Mouse (Mus musculus): Measurements from ENCODE around the gene Cit. TPM values are rescaled to one million over a fixed set of nuclear protein-coding genes. Genes with fewer than 3 reads are reported as not detected.

Cit gene
- polyA plus RNA-seq, 1 experiment from 2014 or later, result 5.4 TPM

DNA sequence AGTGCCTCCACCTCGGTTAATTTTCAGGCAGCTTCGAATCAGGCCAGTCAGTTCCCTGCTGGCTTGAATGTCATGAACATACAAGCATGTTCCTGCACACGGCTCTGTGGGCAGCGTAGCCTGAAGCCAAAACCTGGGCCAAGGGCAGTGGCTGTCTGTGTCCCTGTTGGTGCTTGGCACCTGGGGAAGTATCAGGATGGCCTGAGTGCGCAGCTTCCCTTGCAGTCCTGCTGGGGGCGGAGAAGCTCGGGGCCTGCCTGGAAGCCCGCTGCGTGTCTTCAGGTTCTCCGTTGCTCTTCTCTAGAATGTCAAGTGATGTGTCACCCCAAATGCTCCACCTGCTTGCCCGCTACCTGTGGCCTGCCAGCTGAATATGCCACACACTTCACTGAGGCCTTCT lies 140.0 kb downstream of the Cit start:
- Histone ChIP-seq H3K4me2 (replicated peaks; ENCODE audit: low read depth) (no peak overlapping the region), H3K27me3 (ENCODE audit: control insufficient read depth, insufficient read depth, low read length) (no peaks in the 10 kb centered on the region), H3K4me3 (ENCODE audit: low read depth, low read length) (no peak overlapping the region), H3K9me3 (ENCODE audit: control insufficient read depth, low read length) (no peaks in the 10 kb centered on the region), H3K9ac (ENCODE audit: low read length) (no peak overlapping the region), H3K36me3 (ENCODE audit: control insufficient read depth, insufficient read depth, low read length) (peaks cover 8% of the 10 kb centered on the region; the same call in 1 of the 2 replicates), H3K4me1 (replicated peaks; ENCODE audit: control insufficient read depth, insufficient read depth) (no peaks in the 10 kb centered on the region), H3K27ac (replicated peaks) (no peak overlapping the region)
- no peak for TF ChIP-seq CTCF (IDR thresholded peaks at IDR 0.05; ENCODE audit: low read depth)
- TF ChIP-seq EP300 (optimal IDR thresholded peaks at IDR 0.05), result no peak
- 90% methylated on average over 11 of the region's 11 CpGs for WGBS
- DNase-seq (ENCODE audit: low spot score) (no peak), ATAC-seq (ENCODE audit: low FRiP score, low TSS enrichment) (no peak)

DNA sequence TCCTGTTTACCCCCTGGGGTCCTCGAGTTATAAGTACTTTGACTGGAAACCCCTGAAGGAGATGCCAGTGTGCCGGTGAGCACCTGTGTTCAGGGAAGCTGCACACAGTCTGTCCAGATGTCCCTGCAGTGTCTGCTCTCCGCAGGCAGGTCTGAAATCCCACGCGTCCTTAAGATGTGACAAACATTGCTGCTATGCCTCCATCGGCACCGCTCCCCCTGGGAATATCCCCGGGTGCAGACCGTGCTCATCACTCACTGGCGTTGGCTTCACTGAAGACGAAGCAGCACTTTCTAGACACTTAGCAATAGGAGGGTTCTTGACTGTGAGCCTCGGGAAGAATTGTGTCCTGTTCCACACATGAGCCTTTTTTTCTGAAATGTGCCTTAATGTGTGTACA lies 142.2 kb downstream of the Cit start:
- H3K27me3 ChIP-seq (ENCODE audit: control insufficient read depth, insufficient read depth, low read length), result no peaks in the 10 kb centered on the region
- no peaks in the 10 kb centered on the region for H3K4me1 ChIP-seq (replicated peaks; ENCODE audit: control insufficient read depth, insufficient read depth)
- WGBS, result 88% methylated on average over 12 of the region's 12 CpGs
- no peak overlapping the region for H3K4me3 ChIP-seq (ENCODE audit: low read depth, low read length)
- DNase-seq (ENCODE audit: low spot score), result no peak
- no peak overlapping the region for H3K9ac ChIP-seq (ENCODE audit: low read length)
- H3K36me3 ChIP-seq (ENCODE audit: control insufficient read depth, insufficient read depth, low read length), result peaks cover 11% of the 10 kb centered on the region; the same call in 1 of the 2 replicates
- H3K4me2 ChIP-seq (replicated peaks; ENCODE audit: low read depth), result no peak overlapping the region
- no peak for ATAC-seq (ENCODE audit: low FRiP score, low TSS enrichment)
- no peak overlapping the region for H3K27ac ChIP-seq (replicated peaks)
- TF ChIP-seq EP300 (optimal IDR thresholded peaks at IDR 0.05), result no peak
- no peaks in the 10 kb centered on the region for H3K9me3 ChIP-seq (ENCODE audit: control insufficient read depth, low read length)

DNA sequence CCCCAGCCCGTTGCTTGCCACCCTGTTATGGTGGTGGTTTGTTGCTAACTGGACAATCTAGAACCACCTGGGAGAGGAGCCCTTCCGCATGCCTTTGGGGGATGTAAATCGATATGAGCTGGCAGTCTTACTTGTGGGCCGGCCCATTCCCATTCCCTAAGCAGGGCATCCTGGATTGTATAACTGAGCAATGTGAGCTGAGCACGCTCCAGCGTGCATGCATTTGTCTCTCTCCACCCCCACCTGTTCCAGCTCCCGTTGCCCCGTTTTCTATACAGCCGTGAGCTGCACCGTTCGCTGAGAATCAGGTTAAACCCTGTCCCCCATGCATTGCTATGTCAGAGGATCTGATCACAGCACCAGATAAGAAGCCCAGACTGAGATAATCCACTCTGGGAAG lies 146.6 kb downstream of the Cit start:
- H3K4me3 ChIP-seq (ENCODE audit: low read depth, low read length), result no peak overlapping the region
- peaks cover 11% of the 10 kb centered on the region; the same call in 1 of the 2 replicates for H3K36me3 ChIP-seq (ENCODE audit: control insufficient read depth, insufficient read depth, low read length)

DNA sequence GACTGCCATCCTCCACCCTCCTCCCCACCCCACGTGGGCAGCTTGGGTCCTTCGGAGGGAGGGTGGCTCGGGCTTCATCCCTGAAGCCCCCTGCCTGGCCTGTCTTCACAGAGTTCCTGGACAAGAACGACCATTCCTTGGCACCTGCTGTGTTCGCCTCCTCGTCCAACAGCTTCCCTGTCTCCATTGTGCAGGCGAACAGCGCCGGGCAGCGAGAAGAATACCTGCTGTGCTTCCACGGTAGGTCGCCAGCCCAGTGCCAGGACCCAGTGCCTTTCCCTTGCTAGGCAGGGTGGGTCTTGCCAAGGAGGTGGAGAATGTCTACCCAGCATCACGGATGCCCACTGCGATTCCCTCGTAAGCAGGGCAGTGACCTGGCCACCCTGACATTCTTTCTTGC lies 149.0 kb downstream of the Cit start:
- no peaks in the 10 kb centered on the region for H3K9me3 ChIP-seq (ENCODE audit: control insufficient read depth, low read length)
- H3K4me1 ChIP-seq (replicated peaks; ENCODE audit: control insufficient read depth, insufficient read depth), result no peaks in the 10 kb centered on the region
- TF ChIP-seq CTCF (IDR thresholded peaks at IDR 0.05; ENCODE audit: low read depth) (no peak), EP300 (optimal IDR thresholded peaks at IDR 0.05) (no peak)
- H3K27ac ChIP-seq (replicated peaks), result no peak overlapping the region
- no peak overlapping the region for H3K4me2 ChIP-seq (replicated peaks; ENCODE audit: low read depth)
- no peak overlapping the region for H3K4me3 ChIP-seq (ENCODE audit: low read depth, low read length)
- peaks cover 7% of the 10 kb centered on the region; the same call in 1 of the 2 replicates for H3K36me3 ChIP-seq (ENCODE audit: control insufficient read depth, insufficient read depth, low read length)
- ATAC-seq (ENCODE audit: low FRiP score, low TSS enrichment) (no peak), DNase-seq (ENCODE audit: low spot score) (no peak)
- WGBS, result 94% methylated on average over 15 of the region's 15 CpGs
- H3K9ac ChIP-seq (ENCODE audit: low read length), result no peak overlapping the region
- no peaks in the 10 kb centered on the region for H3K27me3 ChIP-seq (ENCODE audit: control insufficient read depth, insufficient read depth, low read length)

More for the DNA sequence above, 146.6 kb downstream of the Cit start:
- Histone ChIP-seq H3K4me1 (replicated peaks; ENCODE audit: control insufficient read depth, insufficient read depth) (no peaks in the 10 kb centered on the region), H3K4me2 (replicated peaks; ENCODE audit: low read depth) (no peak overlapping the region), H3K27ac (replicated peaks) (no peak overlapping the region), H3K9ac (ENCODE audit: low read length) (no peak overlapping the region), H3K27me3 (ENCODE audit: control insufficient read depth, insufficient read depth, low read length) (no peaks in the 10 kb centered on the region), H3K9me3 (ENCODE audit: control insufficient read depth, low read length) (no peaks in the 10 kb centered on the region)
- 92% methylated on average over 11 of the region's 11 CpGs for WGBS
- TF ChIP-seq CTCF (IDR thresholded peaks at IDR 0.05; ENCODE audit: low read depth) (no peak), EP300 (optimal IDR thresholded peaks at IDR 0.05) (no peak)
- DNase-seq (ENCODE audit: low spot score) (no peak), ATAC-seq (ENCODE audit: low FRiP score, low TSS enrichment) (no peak)

DNA sequence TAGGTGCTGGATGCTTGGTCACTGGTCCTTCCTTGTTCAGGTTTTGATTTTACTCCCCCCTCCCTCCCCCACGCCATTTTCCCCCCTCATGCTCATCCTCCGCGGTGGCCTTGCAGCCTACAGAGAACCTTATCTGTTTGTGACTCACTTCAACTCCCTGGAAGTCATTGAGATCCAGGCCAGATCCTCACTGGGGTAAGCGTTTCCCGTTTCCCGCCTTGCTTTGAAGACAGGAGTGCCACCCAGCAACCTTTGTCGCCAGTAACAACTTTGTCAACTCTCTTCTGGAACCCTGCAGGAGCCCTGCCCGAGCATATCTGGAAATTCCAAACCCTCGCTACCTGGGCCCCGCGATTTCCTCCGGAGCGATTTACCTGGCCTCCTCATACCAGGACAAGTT lies 152.3 kb downstream of the Cit start:
- Histone ChIP-seq H3K9me3 (ENCODE audit: control insufficient read depth, low read length) (no peaks in the 10 kb centered on the region), H3K4me2 (replicated peaks; ENCODE audit: low read depth) (no peak overlapping the region), H3K27me3 (ENCODE audit: control insufficient read depth, insufficient read depth, low read length) (no peaks in the 10 kb centered on the region), H3K4me3 (ENCODE audit: low read depth, low read length) (no peak overlapping the region), H3K4me1 (replicated peaks; ENCODE audit: control insufficient read depth, insufficient read depth) (no peaks in the 10 kb centered on the region), H3K27ac (replicated peaks) (no peak overlapping the region), H3K9ac (ENCODE audit: low read length) (no peak overlapping the region), H3K36me3 (ENCODE audit: control insufficient read depth, insufficient read depth, low read length) (no peaks in the 10 kb centered on the region)
- TF ChIP-seq CTCF (IDR thresholded peaks at IDR 0.05; ENCODE audit: low read depth), result no peak
- TF ChIP-seq EP300 (optimal IDR thresholded peaks at IDR 0.05), result no peak
- ATAC-seq (ENCODE audit: low FRiP score, low TSS enrichment) (peak; percentile 63), DNase-seq (ENCODE audit: low spot score) (no peak)
- 69% methylated on average over 13 of the region's 13 CpGs for WGBS

DNA sequence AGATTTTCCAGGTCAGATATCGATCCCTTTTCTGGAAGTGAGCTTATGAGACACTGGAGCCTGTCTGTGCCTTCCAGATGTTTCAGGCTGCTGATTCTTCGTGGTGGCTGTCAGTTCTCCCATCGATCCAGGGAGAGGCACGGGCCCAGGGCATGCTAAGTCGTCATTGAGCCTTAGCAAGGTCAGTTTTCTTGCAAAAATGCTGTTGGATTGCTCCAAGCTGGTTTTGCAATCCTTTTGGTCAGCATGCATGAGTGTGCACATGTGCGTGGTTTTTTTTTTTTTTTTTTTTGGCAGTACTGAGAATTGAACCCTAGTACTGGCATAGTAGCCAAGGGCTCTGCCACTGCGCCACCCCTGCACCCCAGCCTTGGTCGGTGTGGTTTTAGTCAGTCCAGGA lies 158.1 kb downstream of the Cit start:
- Histone ChIP-seq H3K9me3 (ENCODE audit: control insufficient read depth, low read length) (no peaks in the 10 kb centered on the region), H3K4me3 (ENCODE audit: low read depth, low read length) (no peak overlapping the region), H3K4me1 (replicated peaks; ENCODE audit: control insufficient read depth, insufficient read depth) (no peaks in the 10 kb centered on the region), H3K4me2 (replicated peaks; ENCODE audit: low read depth) (no peak overlapping the region), H3K27ac (replicated peaks) (no peak overlapping the region), H3K9ac (ENCODE audit: low read length) (no peak overlapping the region), H3K27me3 (ENCODE audit: control insufficient read depth, insufficient read depth, low read length) (no peaks in the 10 kb centered on the region), H3K36me3 (ENCODE audit: control insufficient read depth, insufficient read depth, low read length) (no peaks in the 10 kb centered on the region)
- 77% methylated on average over 8 of the region's 8 CpGs for WGBS
- ATAC-seq (ENCODE audit: low FRiP score, low TSS enrichment) (no peak), DNase-seq (ENCODE audit: low spot score) (no peak)
- TF ChIP-seq CTCF (IDR thresholded peaks at IDR 0.05; ENCODE audit: low read depth), result no peak
- no peak for TF ChIP-seq EP300 (optimal IDR thresholded peaks at IDR 0.05)
